Mouse (Mus musculus) B cell, adult 2 months (primary cell): Measurements from ENCODE around the gene Arhgap30.

Experiments
- DNase-seq, 2 experiments: peaks; one replicate each; pipeline ENCODE4 v3.0.0; 2022

The Arhgap30 gene

DNA sequence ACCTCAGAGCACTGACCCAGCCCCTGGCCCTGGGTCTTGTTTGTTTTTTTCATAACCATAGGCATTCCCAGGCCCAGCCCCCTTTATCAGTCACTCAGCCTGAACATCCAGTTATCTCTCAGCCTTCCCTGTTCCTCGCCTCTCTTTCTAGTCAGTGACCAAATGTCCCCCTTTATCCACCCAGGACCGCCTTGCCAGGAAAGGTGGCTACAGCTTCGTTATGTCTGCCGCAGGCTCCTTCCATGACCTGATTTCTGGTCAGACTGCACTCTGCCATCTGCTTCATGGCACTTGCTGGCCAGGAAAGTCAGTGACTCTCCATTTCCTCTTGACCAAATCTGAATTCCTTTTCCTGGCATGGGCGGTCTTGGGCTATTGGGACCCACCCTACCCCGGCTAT is 10.5 kb upstream of the Arhgap30 start:
- DNase-seq = no peak

DNA sequence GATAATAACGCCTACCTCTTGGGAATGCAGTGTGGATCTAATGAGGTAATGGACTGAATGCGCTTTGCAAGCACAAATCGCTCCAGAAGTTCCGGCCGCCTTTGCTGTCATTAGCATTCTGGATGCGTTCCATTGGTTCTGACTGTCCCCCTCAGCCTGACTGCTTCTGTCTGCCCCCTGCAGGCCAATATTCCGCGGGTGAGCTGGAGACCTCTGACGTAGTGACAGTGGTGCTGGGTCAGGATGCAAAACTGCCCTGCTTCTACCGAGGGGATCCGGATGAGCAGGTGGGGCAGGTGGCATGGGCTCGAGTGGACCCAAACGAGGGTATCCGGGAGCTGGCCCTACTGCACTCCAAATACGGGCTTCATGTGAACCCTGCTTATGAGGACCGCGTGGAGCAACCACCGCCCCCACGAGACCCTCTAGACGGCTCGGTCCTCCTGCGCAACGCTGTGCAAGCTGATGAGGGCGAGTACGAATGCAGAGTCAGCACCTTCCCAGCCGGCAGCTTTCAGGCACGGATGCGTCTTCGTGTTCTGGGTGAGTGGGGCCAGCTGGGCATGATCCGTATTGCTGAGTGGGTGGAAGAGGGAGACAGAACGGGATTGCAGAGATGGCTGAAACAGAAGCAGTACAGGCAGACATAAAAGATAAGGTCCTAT is 8.7 kb upstream of the Arhgap30 start:
- peak; percentile 86 to 88 for DNase-seq

DNA sequence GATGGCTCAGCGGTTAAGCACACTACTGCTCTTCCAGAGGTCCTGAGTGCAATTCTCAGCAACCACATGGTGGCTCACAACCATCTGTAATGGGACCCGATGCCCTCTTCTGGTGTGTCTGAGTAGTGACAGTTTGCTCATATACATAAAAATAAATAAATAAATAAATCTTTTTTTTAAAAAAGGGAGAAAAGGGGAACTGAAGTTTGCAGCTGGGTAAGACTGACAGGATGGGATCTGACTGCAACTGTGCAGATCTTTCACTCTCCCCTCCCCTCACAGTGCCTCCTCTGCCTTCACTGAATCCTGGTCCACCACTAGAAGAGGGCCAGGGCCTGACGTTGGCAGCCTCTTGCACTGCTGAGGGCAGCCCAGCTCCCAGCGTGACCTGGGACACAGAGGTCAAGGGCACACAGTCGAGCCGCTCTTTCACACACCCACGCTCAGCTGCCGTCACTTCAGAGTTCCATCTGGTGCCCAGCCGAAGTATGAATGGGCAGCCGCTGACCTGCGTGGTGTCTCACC is 6.6 kb upstream of the Arhgap30 start:
- peak; percentile 55 for DNase-seq

DNA sequence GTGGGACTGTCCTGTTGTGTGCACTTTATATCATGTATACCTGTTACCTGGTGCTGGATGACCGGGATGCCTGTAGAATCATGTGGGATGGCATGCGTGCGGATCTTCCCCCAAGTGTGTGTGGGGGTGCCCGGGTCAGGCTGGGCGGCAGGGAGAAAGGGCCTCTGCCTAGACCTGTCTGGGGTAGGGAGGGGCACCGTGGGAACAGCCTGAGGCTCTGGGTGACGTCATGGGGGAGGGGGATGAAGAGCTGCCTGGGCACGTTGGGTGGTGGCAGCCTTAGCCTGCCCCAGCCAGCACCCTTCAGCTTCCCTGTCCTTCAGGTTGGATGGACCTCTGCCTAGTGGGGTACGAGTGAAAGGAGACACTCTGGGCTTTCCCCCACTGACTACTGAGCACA is 4.4 kb upstream of the Arhgap30 start:
- DNase-seq = no peak

DNA sequence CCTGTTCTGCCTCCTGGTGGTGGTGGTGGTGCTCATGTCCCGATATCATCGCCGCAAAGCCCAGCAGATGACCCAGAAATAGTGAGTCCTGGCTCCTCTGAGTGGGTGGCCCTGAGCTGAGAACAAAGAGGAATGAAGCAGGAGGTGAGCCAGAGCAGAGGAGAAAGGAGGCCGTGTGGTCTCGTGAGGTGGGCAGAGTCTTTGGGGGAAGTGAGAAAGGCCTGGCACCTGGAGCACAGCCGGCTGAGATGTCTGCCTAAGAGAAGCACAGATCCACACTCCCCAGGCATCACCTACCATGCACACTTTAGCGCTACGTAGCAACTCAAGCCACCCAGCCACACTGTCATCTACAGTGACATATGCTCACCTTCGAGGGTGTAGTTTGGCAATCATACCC is 3.6 kb upstream of the Arhgap30 start:
- peak; percentile 30 to 33 for DNase-seq

DNA sequence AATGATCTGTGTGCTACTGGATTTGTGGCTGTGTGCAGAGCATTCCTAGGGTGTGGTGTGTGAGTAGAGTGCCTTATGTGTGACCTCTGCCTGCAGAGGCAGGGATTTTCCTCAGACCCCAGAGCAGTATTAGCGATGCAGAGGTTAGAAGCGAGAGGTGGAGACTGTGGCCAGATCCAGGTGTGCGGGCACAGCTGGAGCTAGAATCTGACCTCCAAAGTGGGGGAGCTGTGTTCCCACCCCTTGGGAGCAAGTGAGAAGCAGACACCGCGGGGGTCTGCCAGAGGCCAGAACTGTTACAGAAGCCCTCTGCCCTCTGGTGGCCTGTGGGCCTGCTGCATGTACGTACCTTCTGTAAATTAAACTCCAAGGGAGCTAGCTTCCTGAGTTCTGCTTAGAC is 1.7 kb upstream of the Arhgap30 start:
- DNase-seq = peak; percentile 48 to 56

DNA sequence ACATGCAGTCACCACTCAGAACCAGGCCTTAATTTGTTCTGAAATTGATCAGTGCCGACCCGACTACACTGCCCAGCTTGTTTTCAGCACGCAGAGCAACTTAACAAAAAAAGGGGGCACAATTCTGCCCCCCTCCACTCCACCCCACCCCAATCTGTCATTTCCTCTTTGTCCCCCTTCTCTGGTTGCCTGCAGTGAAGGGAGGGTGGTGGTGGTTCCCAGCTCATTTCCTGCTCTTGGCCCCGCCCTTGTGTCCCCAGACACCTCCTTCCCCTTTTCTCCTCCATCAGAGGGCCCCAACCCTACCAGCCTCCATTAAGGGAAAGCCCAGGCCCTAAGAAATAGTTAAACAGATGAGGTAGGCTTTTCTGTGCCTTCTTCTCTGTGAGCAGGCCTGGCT is 1.3 kb downstream of the Arhgap30 start:
- peak; percentile 87 to 91 for DNase-seq

DNA sequence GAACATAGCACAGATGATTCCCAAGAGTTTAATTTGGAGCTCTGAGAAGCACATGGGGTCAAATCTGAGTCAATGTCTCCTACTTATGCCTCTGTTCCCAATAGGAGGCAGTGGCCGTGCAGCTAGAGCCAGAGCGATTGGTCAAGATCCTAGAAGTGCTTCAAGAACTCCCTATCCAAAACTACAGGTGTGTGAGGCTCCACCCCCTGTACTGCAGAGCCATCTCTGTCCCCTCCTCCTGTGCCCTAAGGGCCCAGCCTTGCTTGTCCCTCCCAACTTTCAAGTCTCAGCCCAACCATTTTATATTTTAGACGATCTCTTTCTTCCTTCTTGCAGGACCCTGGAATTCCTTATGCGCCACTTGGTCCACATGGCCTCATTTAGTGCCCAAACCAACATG is 13.1 kb downstream of the Arhgap30 start:
- no peak for DNase-seq

DNA sequence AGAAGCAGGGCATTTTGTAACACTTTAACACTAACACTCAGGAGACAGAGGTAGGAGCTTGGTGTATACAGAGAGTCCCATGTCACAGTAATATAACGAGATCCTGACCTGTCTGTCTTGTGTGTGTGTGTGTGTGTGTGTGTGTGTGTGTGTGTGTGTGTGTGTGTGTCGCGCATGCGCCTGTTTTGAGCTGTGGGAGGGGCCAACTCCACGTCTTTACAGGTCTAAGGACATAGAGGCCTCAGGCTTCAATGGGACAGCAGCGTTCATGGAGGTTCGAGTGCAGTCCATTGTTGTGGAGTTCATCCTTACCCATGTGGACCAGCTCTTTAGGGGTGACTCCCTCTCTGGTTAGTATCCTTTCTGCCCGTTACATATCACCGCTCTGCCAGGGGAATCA is 14.2 kb downstream of the Arhgap30 start:
- no peak for DNase-seq

DNA sequence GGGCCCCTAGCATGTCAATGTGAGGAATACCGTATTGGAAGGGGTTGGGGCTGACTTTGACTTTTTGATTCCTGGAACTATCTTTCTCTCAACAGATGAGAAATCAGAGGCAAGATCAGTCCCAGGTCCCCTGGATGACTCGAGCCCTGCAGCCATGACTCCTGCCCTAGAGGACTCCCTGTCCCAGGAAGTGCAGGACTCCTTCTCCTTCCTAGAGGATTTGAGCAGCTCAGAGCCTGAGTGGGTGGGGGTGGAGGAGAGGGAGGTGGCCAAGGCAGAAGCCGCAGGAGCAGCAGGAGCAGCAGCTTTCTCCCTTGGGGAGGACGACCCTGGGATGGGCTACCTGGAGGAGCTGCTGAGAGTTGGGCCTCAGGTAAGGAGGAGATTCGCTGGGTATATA is 18.5 kb downstream of the Arhgap30 start:
- DNase-seq = no peak

DNA sequence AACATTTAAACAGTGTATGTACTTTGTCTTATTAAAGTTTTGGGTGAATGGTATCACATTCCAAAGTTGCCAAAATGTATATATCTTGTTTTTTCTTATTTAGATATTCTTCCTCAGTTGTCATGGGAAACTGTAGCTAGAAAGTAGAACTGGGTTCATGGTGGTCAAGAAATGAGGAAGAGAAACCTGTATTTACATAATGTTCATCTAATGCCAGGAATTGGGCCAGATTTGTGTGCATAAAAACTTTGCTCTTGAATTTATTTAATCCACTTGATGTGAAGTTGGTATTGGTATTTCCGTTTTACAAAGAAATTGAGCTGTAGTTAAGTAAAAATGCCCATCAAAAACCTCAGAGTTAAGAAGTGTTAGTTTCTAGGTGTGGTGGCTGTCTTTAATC is 21.5 kb downstream of the Arhgap30 start:
- DNase-seq = peak; percentile 24 to 42

DNA sequence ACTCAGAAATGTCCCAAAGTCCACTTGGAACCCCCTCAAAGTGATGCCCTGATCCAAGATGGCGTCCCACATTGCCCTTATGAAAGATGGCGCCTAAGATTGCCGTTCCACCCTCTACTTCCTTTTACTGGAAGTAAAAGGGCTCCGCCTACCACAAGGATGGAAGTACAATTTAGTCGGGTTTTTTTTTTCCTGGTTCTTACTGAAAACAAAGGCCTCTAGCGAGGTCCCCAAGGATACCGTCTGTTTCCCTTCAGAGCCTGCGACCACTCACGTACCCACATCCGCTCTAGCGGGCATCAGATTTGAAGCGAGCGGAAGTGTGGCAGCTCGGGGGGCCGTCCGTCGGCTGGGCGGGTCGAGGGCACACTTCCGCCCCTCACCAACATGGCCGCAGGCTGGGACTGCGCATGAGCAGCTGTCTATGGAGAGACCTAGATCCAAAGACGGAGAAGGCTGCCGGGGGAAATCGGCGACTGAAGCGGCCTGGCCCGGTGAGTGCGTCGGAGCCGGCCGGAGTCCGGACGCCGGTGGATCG is 22.3 kb downstream of the Arhgap30 start, which contains the start of gene Usf1:
Usf1 (plus strand) TSS at position 367 of the 538 bp plus-strand sequence.
- peak; percentile 96 to 97 for DNase-seq

DNA sequence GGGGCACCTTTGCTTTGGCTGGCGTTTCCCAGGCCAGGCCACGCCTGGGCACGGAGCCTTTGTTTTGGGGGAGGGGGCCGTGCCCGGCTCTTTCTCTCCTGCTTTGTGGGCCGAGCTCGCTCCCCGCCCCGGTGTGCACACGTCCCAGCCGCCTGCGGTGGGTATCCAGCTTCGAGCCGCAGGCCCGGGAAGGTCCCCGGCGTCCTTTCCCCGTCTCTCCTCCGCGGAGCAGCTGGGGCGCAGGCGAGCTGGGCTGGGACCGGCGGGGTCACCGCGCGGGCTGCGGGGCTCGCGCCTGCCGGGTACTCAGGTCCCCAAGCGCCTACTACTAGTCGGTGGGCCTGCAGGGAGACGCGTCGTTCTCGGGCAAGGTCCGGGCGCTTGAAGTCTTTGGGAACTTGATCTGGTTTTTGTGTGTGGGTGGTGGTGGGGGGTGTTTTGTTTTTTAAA is 22.8 kb downstream of the Arhgap30 start:
- no peak for DNase-seq

DNA sequence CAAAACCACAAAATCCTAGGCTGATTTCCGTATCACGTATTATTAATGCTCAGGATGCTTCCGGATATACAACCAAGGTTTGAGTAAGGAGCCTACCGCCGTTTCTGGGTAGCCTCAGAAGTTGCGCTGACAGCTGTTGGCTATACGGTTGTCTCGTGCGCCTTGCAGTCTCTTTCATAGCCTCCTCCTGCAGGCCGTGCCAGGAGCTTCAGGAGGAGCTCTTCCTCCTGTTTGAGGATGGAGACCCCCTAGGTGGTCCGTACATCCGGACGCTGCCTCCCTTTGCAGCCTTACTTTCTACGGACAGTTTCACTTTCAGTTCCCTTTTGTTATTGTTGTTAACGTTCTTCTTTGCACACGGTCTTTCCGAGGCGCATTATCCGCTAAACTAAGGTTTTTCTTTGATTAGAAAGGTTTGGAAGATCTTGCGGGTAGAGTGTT is 23.3 kb downstream of the Arhgap30 start:
- DNase-seq = peak; percentile 75 to 79

DNA sequence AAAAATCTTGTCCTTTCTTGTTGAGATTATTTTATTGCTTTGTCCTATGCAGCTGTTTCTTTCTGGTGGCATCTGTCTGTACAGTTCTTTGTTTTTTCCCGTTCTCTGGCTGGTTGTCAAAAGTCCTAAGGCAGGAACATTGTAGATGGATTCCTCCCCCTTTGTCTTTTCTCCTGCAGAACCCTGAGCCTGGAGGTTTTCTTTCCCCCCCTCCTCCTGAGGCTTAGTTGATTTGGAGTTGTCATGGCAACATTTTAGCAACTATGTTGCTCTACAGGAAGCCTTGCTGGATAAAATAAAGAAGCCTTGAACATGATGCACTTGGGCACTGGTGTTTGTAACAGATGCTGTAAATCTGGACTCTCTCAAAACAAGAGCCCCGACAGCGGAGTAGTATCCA is 23.7 kb downstream of the Arhgap30 start:
- DNase-seq = peak; percentile 43 to 46

DNA sequence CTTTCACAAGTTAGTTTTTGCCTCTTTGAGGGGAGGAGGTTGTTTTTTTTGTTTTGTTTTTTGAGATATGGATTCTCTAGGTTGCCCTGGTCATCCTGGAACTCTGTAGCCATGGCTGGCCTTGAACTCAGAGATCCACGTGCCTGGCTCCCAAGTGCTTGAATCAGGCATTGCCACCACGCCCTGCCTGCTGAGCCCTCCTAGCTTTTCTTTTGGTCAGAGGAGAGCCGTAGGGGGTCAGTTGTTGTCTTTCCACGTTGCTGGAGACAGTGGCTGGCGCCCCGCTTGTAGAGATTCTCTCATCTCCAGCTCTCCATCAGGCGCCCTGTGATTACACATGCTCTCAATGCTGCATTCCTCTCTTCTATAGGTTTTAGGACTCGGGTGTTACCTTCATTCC is 24.9 kb downstream of the Arhgap30 start:
- DNase-seq = no peak

DNA sequence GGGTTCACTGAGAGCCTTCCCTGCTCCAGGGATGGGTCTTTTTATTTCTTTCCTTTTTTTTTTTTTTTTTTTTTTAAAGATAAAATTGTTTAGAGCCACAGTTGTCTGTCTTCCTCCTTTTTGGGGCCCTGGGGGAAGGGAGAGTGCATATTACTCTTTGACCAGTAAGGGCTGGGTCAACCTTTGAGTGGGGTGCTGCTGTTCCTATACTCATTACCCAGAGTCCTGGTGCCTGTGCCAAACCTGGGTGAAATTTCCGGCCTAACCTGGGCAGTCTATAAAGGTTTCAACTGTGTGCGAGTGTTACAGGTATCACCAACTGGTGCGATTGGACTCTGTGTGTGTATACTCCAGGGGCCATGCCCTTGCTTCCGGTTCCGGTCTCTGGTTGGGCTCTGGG is 29.9 kb downstream of the Arhgap30 start, which contains the start of gene Tstd1:
Tstd1 (plus strand) TSS at position 213 of the 400 bp plus-strand sequence.
- DNase-seq = peak; percentile 25 to 45

DNA sequence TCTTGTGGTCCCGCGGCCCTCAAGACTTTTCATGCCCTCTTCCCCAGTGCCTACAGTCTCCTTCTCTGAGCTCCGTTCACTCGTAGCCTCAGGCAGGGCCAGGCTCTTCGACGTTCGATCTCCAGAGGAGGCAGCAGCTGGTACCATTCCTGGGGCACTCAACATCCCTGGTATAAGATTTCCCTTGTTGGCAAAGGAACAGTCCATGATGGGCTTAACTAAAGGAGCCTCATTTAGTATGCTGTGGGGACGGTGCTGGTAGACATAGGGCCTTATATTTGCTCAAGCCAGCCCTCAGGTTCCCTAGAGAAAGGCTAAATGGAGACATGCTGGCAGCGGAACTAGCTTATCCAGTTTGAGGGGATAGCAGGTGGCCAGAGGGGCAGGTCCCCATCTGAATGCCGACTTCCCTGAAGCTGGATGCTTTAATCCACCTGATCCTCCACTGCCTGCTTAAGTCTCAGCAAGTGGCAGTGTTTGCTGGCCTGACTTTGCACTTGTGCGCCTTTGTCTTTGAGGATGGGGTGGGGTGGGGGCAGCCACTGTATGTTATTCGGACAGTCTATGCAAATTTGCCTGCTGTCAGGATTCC is 30.6 kb downstream of the Arhgap30 start:
- DNase-seq = no peak

DNA sequence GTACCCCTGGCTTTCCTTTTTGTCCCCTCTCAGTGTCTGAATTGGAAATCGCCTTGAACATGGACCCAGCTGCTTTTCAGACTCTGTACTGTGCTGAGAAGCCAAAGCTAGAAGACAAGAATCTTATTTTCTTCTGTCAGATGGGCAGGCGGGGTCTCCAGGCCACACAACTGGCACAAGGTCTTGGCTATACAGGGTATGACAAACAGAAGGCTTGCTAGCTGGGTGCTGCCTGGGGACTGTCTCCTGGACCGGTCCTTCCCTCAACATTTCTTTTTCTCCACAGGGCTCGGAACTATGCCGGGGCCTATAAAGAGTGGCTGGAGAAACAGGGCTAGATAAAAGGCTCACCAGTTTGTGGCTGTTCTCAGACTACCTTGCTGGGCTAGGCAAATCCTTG is 31.2 kb downstream of the Arhgap30 start:
- DNase-seq = no peak

DNA sequence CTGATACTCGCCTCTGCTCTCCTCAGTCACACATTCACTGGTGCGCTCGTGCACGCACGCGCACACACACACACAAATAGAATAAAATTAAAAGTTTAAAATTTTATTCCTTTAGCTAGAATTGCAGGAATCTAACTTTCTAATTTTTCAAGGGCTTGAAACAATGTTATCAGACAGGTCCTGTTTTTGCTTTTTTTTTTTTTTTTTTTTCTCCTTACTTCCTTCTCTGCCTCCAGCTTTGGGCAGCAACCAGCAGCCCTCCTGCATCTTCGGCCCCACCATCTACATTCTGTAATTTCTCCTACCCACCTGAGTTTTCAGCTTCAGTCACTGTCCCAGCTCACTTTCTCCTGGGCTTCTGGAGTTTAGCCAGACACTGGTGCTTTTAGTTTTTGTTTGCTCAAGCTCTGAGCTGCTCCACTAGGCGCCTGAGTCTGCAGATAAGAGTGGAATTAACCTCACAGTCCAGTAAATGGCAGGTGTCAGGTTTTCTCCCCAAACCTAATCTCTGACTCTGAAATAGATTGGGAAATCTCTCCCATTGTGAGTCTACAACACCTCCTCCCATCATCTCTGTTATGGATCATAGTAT is 33.8 kb downstream of the Arhgap30 start:
- no peak for DNase-seq

DNA sequence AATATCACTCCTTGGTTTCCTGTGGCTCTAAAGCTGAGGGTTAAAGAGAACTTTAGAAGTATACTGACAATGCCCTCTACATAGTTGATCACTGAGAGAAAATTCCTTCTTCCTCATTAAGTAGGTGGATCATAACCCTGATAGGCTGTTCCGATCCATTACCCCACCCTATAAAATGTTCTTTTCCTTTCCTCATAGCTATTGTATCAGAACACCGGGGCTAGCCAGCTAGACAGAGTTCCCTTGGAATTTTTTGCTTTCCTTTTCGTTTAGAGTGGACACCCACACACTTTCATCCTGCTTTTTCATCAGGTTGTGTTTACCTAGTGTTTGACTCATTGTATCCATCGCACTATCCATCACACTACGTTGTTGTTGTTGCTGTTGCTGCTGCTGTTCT is 35.9 kb downstream of the Arhgap30 start:
- DNase-seq = no peak

DNA sequence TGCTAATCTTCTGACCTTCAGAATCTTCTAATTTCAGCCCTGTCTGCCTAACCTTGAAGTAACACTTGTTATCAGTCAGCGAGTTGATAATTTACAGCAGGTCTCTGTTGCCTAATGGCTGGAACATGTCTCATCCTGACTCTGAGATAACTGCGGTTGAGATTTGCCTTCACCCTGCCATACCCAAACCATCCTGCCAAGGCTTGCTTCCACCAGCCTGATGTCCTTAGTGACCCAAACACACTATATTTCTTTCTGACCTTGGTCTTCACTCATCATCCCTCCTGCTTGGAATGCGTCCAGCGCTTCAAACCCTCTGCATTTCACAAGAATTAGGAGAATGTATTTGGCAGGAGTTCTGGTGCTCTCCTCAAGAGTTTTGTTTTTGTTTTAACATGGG is 36.4 kb downstream of the Arhgap30 start:
- DNase-seq = no peak

DNA sequence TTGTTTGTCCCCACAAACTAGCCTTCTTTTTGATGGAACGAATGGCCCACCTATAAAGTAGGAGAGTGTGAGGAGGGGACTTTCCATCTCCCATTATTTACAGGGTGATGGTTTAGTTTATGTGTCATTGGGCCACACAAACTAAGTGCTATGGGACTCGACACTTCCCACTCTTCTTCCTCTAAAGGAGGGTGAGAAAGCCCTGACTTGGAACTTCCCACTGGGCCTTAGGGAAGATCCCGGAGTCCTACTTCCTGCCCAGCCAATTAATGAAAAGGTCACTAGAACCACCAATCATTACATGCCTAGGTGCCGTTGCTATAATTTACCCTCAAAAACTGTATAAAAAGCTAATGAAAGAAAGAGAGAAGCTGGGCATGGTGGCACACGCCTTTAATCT is 43.4 kb downstream of the Arhgap30 start:
- no peak for DNase-seq
